Mouse (Mus musculus) thymus, postnatal 25 days (tissue): Measurements from ENCODE around the gene Dusp16.
"Not testable (repeated sequence)": the region's sequence is repeated elsewhere in the genome, so short reads cannot be mapped to it uniquely, and the experiment has no call there.

Source experiments
- DNase-seq: peaks from one replicate; pipeline ENCODE4 v3.0.0; 2022

Dusp16 gene

DNA sequence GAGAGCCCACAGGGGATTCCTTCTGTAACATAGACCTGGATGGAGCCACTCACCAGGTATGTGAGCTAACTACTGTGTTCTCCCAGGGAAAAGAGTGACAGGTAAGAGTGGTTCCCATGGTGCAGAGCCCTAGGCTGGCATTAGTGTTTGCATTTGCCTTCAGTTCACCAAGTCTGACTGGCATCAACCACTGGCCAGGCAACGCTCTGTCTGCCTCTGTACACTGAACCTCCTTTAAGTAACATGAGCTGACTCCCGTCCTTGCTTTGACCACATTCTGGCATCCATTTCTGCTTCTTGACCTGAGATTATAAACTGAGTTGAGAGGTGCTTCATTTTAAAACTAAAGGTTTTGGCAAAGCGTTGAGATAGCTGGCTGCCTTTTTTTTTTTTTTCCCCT is 96.8 kb downstream of the Dusp16 start:
- DNase-seq = no peak

DNA sequence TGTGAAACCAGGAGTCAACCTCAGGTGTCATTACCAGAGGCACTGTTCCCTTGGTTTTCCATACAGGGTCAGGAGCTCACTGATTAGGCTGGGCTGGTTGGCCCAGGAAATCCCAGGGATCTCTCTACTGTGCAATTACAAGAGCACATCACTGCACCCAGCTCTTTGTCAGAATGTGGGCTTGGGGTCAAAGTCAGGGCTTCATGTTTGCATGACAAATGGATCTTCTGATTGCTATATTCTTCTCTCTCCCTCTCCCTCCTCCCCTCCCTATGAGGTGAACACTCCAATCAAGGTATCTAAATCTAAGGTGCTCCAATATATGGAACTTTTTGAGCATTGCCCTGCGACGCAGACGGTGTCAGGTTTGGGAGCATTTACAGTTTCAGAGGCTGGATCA is 97.4 kb downstream of the Dusp16 start:
- no peak for DNase-seq

DNA sequence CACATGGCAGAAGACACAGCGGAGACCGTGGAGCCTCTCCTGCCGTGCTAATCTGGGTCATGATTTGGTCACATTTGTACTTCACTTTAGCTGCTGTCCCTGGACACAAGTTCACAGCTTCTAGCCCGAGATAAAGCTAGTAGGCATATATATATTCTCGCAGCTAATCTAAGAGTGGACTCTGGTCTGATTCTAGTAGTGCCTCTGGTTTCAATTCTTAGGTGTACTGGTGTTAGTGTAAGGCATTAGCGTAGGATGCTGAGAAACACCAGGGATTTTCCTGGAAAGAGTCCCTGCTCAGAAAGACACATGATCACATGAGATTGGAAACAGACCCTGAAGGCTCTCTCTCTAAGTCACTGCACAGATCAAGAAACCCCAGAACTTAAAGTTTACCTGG is 97.9 kb downstream of the Dusp16 start:
- no peak for DNase-seq

DNA sequence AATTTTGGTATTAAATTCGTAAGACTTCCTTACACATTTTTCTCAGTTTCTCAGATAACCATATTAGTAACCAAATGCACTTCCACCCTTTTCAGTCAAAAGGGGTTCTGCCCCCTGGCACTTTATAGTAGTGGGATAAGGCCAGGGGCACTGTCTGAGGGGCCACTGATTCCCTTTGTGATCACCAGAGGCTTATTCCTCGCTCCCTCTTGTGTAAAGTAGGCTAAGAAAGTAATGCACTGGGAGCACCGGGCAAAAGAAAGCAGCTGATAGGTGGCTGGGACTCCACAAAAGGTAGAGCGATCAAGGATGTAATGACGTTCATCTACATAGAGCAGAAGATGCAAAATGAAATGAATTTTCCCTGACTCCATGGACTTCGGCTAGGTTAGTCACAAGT is 106.9 kb downstream of the Dusp16 start:
- no peak for DNase-seq

DNA sequence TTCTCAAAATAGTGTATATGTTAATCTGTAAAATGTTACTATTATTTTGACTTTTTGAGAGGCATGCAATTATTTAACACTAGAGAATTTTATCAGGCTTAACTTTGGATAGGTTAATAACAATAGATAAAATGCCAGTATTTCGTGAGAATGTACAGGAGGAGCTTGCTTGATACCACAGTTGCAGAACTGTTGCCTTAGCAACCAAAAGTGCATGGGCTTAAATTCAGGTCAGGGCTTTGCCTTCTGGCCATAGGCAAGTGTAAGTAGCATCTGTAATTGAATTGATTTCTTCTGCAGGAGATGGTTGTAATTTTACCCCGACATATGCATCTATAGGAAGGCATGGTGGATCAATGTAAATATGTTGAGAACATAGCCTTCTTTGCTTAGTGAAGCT is 107.4 kb downstream of the Dusp16 start:
- DNase-seq = no peak

DNA sequence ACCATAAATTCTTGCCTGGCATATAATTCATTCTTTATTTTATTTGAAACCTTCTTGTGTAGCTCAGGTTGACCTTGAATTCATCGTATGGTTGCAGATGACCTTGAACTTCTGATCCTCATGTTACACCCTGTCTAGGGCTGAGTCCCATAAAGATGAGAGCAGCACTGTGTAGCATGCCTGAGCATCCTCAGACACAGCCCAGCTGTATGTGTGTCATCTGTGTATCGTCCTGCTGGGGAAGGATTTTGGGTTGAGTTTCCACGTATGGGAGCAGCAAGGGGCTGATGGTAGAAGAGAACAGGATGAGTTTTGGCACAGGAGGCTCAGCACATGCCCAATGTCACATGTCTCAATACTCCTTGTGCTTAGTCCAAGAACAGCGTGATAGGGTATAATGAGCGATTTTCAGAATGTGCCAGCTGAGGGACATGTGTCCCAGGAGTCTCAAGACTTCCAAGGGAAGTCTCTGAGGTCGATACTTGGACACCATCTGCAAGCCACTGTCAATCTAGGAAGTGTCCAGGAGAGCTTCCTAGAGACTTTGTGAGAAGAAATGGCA is 108.0 kb downstream of the Dusp16 start:
- DNase-seq = no peak

DNA sequence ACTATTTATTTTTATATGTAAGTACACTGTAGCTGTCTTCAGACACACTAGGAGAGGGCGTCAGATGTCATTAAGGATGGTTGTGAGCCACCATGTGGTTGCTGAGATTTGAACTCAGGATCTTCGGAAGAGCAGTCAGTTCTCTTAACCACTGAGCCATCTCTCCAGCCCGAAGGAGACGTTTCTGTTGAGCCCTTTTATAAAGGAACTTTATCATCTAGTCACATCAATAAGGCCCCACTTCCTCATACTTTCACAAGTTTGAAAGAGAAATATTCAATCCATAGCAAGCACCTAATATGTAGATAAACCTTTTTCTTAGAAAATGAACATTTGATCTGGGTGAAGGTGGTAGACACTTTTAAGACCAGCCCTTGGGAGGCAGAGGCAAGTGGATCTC is 113.1 kb downstream of the Dusp16 start:
- not testable (repeated sequence) for DNase-seq

DNA sequence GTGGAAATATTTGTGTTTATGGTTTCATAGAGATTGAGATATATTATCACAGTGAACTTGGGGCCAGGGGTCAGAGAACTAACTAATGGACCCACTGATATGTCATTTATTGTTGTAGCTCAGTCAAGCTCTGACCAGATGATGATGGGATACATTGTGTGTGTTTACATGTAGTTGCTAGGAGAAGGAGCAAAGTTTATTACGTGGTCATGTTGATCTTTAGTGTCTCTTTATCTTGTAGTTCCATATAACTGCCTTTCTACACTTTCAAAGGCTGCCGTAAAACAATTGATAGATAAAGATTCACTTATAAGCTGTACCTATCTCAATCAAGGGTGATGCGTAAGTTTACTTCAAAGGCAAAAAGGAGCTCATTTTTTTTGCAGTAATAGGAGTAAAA is 114.4 kb downstream of the Dusp16 start:
- no peak for DNase-seq

DNA sequence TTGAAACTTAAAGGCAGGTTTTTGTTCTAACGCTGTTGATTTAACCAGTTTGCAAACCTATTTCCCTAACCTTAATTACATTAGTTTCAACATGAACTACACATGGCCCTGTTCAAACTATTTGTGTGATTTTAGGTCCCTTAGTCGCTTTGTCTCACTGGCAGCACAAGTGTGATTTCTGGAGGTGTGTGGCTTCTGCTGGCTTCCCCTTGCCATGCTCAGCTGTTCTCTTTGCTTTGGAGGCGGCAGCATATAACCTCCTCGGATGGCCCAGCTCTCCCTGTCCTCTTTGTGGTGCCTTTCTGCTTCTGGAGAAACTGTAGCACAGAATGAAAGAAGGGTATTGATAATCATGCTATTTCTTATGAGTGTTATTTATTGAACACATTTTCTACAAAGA is 114.9 kb downstream of the Dusp16 start:
- DNase-seq = no peak

DNA sequence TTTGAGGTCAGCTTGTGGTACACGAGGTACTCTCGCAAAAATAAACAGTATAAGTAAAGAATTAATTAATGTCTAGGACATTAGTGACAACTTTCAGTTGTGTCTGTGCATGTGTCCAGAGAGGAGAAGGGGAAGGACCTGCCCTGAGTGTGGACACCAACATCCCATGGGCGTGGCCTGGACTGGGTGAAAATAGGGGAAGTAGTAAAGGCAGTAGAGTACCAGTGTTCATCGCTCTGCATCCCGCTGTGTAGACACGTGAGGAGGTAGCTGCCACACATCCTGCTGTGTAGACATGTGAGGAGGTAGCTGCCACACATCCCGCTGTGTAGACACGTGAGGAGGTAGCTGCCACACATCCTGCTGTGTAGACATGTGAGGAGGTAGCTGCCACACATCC is 118.7 kb downstream of the Dusp16 start:
- DNase-seq = not testable (repeated sequence)

DNA sequence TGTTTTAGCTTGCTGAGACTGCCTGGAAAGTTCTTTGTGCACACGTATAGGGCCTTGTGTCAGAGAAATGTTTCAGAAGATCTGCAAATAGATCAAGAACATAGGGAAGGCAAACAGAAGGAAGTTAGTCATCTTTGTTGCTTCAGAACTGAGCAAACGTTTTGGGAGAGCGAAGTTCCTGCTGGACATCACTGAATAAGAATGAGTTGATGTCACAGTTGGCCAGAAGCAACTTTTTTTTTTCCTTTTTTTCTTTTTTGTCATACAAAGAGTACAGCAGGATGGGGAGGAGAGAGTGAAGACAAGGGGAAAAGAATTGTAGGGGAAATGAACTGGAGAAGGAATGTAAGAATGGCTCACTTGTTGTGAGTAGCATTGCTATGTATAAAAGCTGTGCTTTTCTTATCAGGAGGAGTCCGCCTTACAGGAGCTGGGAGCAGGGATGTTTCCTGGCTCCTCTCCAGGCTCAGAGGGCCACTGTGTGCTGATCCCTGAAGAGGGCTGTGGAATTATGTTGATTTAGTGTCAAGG is 121.5 kb downstream of the Dusp16 start:
- no peak for DNase-seq

DNA sequence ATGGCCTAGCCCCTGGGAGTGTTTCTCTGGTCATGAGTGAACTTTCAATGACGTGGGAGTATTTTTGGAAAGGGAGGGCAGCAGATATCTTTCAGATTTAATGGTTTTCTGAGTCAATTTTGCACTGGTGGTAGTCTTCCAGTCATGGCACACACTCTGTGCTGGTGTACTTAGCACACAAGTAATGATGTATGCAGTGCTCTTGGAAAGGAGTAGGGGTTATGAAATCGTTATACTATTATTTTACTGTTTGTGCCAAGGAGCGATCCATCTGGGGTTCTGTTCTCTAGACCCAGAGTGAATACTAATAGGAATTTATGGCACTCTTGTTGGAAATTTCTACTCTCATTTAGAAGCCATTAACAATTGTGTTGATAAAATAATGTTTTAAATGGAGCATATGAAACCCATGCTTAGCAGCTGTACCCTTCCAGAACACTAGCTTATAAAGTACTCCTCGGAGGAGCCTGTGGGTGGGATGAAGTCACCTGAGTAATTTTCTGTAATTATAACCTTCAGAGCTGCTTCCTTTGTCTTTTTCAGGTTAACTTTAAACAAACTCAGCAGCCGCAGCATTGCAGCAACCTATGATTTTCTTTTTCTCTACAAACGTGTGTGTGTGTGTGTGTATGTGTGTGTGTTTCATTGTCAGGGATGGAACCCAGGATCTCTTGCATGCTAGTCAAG is 123.1 kb downstream of the Dusp16 start:
- DNase-seq = no peak

DNA sequence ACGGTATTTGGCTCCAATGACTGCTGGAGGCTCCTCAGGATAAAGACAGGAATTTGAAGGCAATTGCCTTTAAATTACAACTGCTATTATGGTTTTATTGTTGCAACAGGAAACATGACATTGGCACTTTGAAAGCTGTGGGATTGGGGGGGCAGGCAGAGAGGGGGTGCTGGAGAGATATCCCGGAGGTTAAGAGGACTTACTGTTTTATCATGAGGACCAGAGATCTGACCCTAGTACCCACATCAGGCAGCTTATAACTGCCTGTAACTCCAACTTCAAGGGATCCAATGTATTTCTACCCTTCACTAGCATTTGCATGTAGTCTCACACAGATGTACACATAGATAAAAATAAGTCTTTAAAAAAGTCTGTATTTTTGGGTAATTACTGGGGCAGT is 123.9 kb downstream of the Dusp16 start:
- no peak for DNase-seq

DNA sequence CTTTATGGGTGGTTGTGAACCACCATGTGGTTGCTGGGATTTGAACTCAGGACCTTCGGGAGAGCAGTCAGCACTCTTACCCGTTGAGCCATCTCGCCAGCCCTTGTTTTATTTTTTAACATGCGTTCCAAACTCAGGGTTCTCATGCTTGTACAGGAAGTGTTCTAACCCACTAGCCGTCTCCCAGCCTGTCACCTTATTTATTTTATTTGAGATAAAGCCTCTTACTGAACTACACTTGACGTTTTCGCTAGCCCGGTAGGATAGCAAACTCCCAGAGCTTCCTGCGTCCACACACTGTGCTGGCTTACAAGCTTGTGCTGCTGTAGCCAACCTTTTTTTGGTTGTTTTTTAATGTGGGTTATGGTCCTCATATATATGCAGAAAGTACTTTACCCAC is 126.6 kb downstream of the Dusp16 start:
- no peak for DNase-seq
